Mouse (Mus musculus) heart, adult 2 months (tissue): ENCODE measurements around the gene Abcg1.

Experiments used
- CTCF ChIP-seq: fragments of 200-600 bp; IDR thresholded peaks from 2 replicates; pipeline ENCODE4 v1.8.1; 2022; ENCODE audit warnings: antibody characterized with exemption, mild to moderate bottlenecking, moderate library complexity
- EP300 ChIP-seq: fragments of 200-500 bp; IDR thresholded peaks from 2 replicates; pipeline ENCODE4 v1.6.1; 2011; ENCODE audit warnings: low read depth, low read length, control low read depth; ENCODE audit not compliant: insufficient read depth

DNA sequence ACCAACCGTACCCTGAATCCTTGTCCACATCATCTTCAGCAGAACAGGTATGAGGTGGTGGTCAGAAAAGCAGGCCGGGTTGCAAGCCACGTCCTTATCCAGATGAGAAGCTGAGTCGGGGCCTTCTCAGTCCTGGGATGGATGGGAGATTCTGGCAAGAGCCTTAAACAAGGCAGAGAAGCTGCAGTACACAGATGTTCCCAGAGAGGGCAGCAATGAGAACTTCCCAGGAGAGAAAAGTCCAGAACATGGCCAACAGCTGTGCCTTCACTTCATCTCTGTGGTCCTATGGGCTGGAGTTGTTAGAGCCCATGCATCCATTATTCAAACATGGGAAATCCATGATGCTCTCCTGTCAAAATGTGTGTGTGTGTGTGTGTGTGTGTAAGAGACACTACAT is 39.2 kb upstream of the Abcg1 start:
- TF ChIP-seq CTCF, result peak; percentile 76
- no peak for TF ChIP-seq EP300
